Mouse (Mus musculus) hindbrain, postnatal 0 days (tissue): ENCODE data around the gene Gm10061. TPM values are rescaled to one million over a fixed set of nuclear protein-coding genes. Genes with fewer than 3 reads are reported as not detected.
"Not testable (repeated sequence)": the region's sequence is repeated elsewhere in the genome, so short reads cannot be mapped to it uniquely, and the experiment has no call there.

Experiments
- ATAC-seq: fragments of 200-750 bp; cut with Nextera tagmentation; 2 replicates; pipeline ENCODE4 v1.8.0; 2017; ENCODE audit warnings: mild to moderate bottlenecking, moderate TSS enrichment, moderate library complexity
- DNase-seq: peaks from one replicate; pipeline ENCODE4 v3.0.0-alpha.2; 2015; ENCODE audit warnings: low spot score
- H3K27ac ChIP-seq: fragments of 300-500 bp; sonication (generic); 2 replicates; pipeline ENCODE4 v1.5.1; 2014; ENCODE audit warnings: mild to moderate bottlenecking
- H3K27me3 ChIP-seq: fragments of 300-500 bp; sonication (generic); 2 replicates; pipeline ENCODE4 v1.6.1; 2014; ENCODE audit warnings: low read length, mixed read lengths; ENCODE audit not compliant: insufficient read depth
- H3K36me3 ChIP-seq: fragments of 300-500 bp; sonication (generic); 2 replicates; pipeline ENCODE4 v1.6.1; 2014; ENCODE audit warnings: low read length, mixed read lengths; ENCODE audit not compliant: insufficient read depth
- H3K4me1 ChIP-seq: fragments of 300-500 bp; sonication (generic); 2 replicates; pipeline ENCODE4 v1.6.1; 2014; ENCODE audit warnings: antibody characterized with exemption, low read length, mixed read lengths; ENCODE audit not compliant: insufficient read depth
- H3K4me2 ChIP-seq: fragments of 300-500 bp; sonication (generic); 2 replicates; pipeline ENCODE4 v1.6.1; 2014; ENCODE audit warnings: low read depth, mild to moderate bottlenecking, low read length, moderate library complexity, mixed read lengths
- H3K4me3 ChIP-seq: fragments of 300-500 bp; sonication (generic); 2 replicates; pipeline ENCODE4 v1.5.1; 2014; ENCODE audit warnings: low read length
- H3K9ac ChIP-seq: fragments of 300-500 bp; sonication (generic); replicated peaks from 2 replicates; pipeline ENCODE4 v1.6.1; 2014; ENCODE audit warnings: mild to moderate bottlenecking, low read length, moderate library complexity, mixed read lengths
- H3K9me3 ChIP-seq: fragments of 300-500 bp; sonication (generic); 2 replicates; pipeline ENCODE4 v1.6.1; 2016; ENCODE audit warnings: low read length, mixed read lengths
- CTCF ChIP-seq: IDR thresholded peaks from 2 replicates; pipeline ENCODE4 v1.5.1; 2016; ENCODE audit warnings: antibody characterized with exemption, control low read depth, low read depth
- WGBS: fragments of 180-500 bp; shearing (Covaris S2); extraction: QIAGEN DNeasy Blood & Tissue Kit; methylation state at CpG from one replicate; pipeline ENCODE4 v1.1.7; 2014; 5-methylcytosine and 5-hydroxymethylcytosine counted together
- polyA plus RNA-seq: library from polyadenylated mRNA; unstranded; fragments of >200 nt; fragmentation: Nextera tagmentation; extraction: Ambion mirVana; gene quantifications from 2 replicates; pipeline ENCODE4 v1.2.1, GENCODE M21; 2015
- total RNA-seq: library from RNA; depleted of rRNA; stranded (reverse); fragments of >200 nt; gene quantifications from 2 replicates; pipeline ENCODE4 v1.2.3, GENCODE M21; 2014; rRNA removed

Gm10061 gene
- not detected in 2 replicates for total RNA-seq
- not detected in 2 replicates for polyA plus RNA-seq

DNA sequence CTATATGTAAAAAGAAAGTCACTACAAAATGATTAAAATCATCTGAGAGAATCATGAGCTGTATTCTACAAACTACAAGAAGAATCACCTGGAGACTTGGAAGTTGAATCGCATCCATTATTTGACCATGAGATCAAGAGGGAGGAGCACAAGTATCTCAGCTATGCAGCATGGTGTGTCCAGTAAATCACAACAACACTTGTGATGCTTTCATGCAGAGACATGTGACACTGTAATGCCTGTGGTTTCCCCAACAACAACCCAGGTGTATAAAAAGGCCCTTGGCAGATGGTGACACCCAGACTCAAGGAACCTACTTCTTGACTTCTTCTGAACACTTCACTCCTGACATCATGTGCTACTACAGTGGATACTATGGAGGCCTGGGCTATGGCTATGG, at the start of gene Gm10061:
Gene Gm10061 (plus strand): TSS at position 301 of the 400 bp plus-strand sequence.
- Histone ChIP-seq H3K4me2 (no peak within 1 kb of the TSS), H3K9ac (no peak within 1 kb of the TSS), H3K27me3 (no peaks in the 10 kb centered on the region), H3K4me3 (no peak within 1 kb of the TSS), H3K27ac (no peak within 1 kb of the TSS), H3K36me3 (no peaks in the 10 kb centered on the region), H3K9me3 (no peaks in the 10 kb centered on the region), H3K4me1 (no peaks in the 10 kb centered on the region)
- no peak for DNase-seq
- WGBS = 95% methylated on average over 1 of the region's 1 CpGs
- TF ChIP-seq CTCF = no peak
- ATAC-seq = no peak

DNA sequence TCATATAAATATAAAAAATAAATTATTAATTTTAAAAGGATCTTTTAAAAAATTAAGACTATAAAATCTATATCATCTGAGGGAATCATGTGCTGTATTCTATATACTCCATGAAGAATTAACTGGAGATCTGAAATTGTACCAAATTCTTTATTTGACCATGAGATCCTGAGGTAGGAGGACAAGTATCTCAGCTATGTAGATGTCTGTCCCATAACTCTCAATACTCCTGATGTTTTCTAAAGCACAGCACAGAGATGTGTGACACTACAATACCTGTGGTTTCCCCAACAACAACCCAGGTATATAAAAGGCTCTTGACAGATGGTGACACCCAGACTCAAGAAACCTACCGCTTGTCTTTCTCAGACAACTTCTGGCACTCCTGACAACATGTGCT, 10.3 kb upstream of the Gm10061 start, which contains the start of gene Gm6358:
Gene Gm6358 (plus strand): TSS at position 301 of the 400 bp plus-strand sequence.
- H3K4me2 ChIP-seq = no peak within 1 kb of the TSS
- ATAC-seq (no peak), DNase-seq (no peak)
- no peak within 1 kb of the TSS for H3K4me3 ChIP-seq
- no peaks in the 10 kb centered on the region for H3K4me1 ChIP-seq
- no peak within 1 kb of the TSS for H3K27ac ChIP-seq
- H3K9me3 ChIP-seq = no peaks in the 10 kb centered on the region
- H3K36me3 ChIP-seq = no peaks in the 10 kb centered on the region
- no peaks in the 10 kb centered on the region for H3K27me3 ChIP-seq
- H3K9ac ChIP-seq = no peak within 1 kb of the TSS
- 100% methylated on average over 1 of the region's 1 CpGs for WGBS
- TF ChIP-seq CTCF = no peak

DNA sequence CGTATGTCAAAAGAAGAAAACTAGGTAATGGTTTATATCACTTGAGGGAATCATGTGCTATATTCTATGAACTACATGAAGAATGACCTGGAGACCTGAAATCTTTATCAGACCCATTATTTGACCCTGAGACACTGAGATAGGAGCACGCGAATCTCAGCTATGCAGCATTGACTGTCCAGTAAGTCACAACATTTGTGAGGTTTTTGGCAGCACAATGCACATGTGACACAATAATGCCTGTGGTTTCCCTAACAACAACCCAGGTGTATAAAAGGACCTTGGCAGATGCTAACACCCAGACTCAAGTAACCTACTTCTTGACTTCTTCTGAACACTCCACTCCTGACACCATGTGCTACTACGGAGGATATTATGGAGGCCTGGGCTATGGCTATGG, 6.8 kb downstream of the Gm10061 start, which contains the start of gene Gm9789:
Gene Gm9789 (plus strand): TSS at position 301 of the 400 bp plus-strand sequence.
- no peaks in the 10 kb centered on the region for H3K9me3 ChIP-seq
- no peak within 1 kb of the TSS for H3K4me2 ChIP-seq
- TF ChIP-seq CTCF = no peak
- H3K9ac ChIP-seq = no peak within 1 kb of the TSS
- no peaks in the 10 kb centered on the region for H3K36me3 ChIP-seq
- no peaks in the 10 kb centered on the region for H3K27me3 ChIP-seq
- H3K4me3 ChIP-seq = no peak within 1 kb of the TSS
- no peaks in the 10 kb centered on the region for H3K4me1 ChIP-seq
- 93% methylated on average over 4 of the region's 4 CpGs for WGBS
- ATAC-seq = no peak
- no peak within 1 kb of the TSS for H3K27ac ChIP-seq
- DNase-seq = no peak

DNA sequence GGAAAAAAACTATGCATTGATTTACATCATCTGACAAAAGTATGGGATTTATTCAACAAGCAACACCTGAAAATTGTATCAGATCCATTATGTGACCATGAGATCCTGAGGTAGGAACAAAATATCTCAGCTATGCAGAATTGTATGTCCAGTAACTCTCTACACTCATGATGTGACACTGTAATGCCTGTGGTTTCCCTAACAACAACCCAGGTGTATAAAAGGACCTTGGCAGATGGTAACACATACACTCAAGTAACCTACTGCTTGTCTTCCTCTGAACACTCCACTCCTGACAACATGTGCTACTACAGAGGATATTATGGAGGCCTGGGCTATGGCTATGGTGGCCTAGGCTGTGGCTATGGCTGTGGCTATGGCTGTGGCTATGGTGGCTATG, 18.3 kb downstream of the Gm10061 start, which contains the start of gene Gm7735:
Gene Gm7735 (plus strand): TSS at position 301 of the 400 bp plus-strand sequence.
- H3K4me2 ChIP-seq, H3K36me3 ChIP-seq, H3K27me3 ChIP-seq, DNase-seq, ATAC-seq, H3K4me1 ChIP-seq, H3K4me3 ChIP-seq, H3K9ac ChIP-seq, H3K9me3 ChIP-seq, H3K27ac ChIP-seq: not testable (repeated sequence)

DNA sequence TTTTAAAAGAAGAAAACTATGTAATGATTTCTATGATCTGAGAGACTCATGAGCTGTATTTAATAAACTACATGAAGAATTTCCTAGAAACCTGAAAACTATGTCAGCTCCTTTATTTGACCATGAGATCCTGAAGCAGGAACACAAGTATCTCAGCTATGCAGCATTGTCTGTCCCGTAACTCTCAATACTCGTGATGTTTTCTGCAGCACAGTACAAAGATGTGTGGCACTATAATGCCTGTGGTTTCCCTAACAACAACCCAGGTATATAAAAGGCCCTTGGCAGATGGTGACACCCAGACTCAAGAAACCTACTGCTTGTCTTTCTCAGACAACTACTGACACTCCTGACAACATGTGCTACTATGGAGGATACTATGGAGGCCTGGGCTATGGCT, 23.5 kb downstream of the Gm10061 start, which contains the start of gene 1110057P08Rik:
Gene 1110057P08Rik (plus strand): TSS at position 301 of the 400 bp plus-strand sequence.
- Histone ChIP-seq H3K36me3 (no peaks in the 10 kb centered on the region), H3K27me3 (no peaks in the 10 kb centered on the region), H3K27ac (no peak within 1 kb of the TSS), H3K4me1 (no peaks in the 10 kb centered on the region), H3K4me2 (no peak within 1 kb of the TSS), H3K9me3 (no peaks in the 10 kb centered on the region), H3K4me3 (no peak within 1 kb of the TSS), H3K9ac (no peak within 1 kb of the TSS)
- no peak for TF ChIP-seq CTCF
- DNase-seq (no peak), ATAC-seq (no peak)
- WGBS = 77% methylated on average over 2 of the region's 2 CpGs

- 90% methylated on average over 4 of the region's 4 CpGs for WGBS
- no peak for ATAC-seq
Observed at GRCm38 (mm10) chr16:89188621-89189020, 37.7 kb downstream of the Gm10061 start.

More at GRCm38 (mm10) chr16:89188621-89189020, 37.7 kb downstream of the Gm10061 start:
- no peak overlapping the region for H3K4me2 ChIP-seq
- DNase-seq = no peak
- H3K9me3 ChIP-seq = no peaks in the 10 kb centered on the region
- no peaks in the 10 kb centered on the region for H3K27me3 ChIP-seq
- H3K27ac ChIP-seq = no peak overlapping the region
- H3K36me3 ChIP-seq = no peaks in the 10 kb centered on the region
- H3K4me3 ChIP-seq = no peak overlapping the region
- no peaks in the 10 kb centered on the region for H3K4me1 ChIP-seq
- no peak for TF ChIP-seq CTCF
- H3K9ac ChIP-seq = no peak overlapping the region

Other genes with a start within 250 kb of the Gm10061 start
- not detected in 2 replicates for gene Krtap19-9b, start 218.8 kb upstream of the Gm10061 start, total RNA-seq
- not detected in 2 replicates for gene Krtap19-9b, start 218.8 kb upstream of the Gm10061 start, polyA plus RNA-seq
- gene Krtap16-3, start 188.2 kb upstream of the Gm10061 start, total RNA-seq = not detected in 2 replicates
- not detected in 2 replicates for gene Krtap16-3, start 188.2 kb upstream of the Gm10061 start, polyA plus RNA-seq
- gene Krtap22-2, start 140.3 kb upstream of the Gm10061 start, total RNA-seq = not detected in 2 replicates
- not detected in 2 replicates for gene Krtap22-2, start 140.3 kb upstream of the Gm10061 start, polyA plus RNA-seq
- not detected in 2 replicates for gene Gm10229, start 135.8 kb upstream of the Gm10061 start, total RNA-seq
- not detected in 2 replicates for gene Gm10229, start 135.8 kb upstream of the Gm10061 start, polyA plus RNA-seq
- gene Krtap6-1, start 119.4 kb upstream of the Gm10061 start, total RNA-seq = not detected in 2 replicates
- not detected in 2 replicates for gene Krtap6-1, start 119.4 kb upstream of the Gm10061 start, polyA plus RNA-seq
- gene Gm10228, start 109.6 kb upstream of the Gm10061 start, total RNA-seq = not detected in 2 replicates
- gene Gm10228, start 109.6 kb upstream of the Gm10061 start, polyA plus RNA-seq = not detected in 2 replicates
- not detected in 2 replicates for gene Krtap6-5, start 103.2 kb upstream of the Gm10061 start, total RNA-seq
- not detected in 2 replicates for gene Krtap6-5, start 103.2 kb upstream of the Gm10061 start, polyA plus RNA-seq
- gene 1110025L11Rik, start 87.1 kb upstream of the Gm10061 start, total RNA-seq = not detected in 2 replicates
- gene 1110025L11Rik, start 87.1 kb upstream of the Gm10061 start, polyA plus RNA-seq = not detected in 2 replicates
- not detected in 2 replicates for gene Krtap6-3, start 67.1 kb upstream of the Gm10061 start, total RNA-seq
- not detected in 2 replicates for gene Krtap6-3, start 67.1 kb upstream of the Gm10061 start, polyA plus RNA-seq
- not detected in 2 replicates for gene Gm6358, start 10.2 kb upstream of the Gm10061 start, total RNA-seq
- gene Gm6358, start 10.2 kb upstream of the Gm10061 start, polyA plus RNA-seq = not detected in 2 replicates
- not detected in 2 replicates for gene Gm9789, start 6.9 kb downstream of the Gm10061 start, total RNA-seq
- not detected in 2 replicates for gene Gm9789, start 6.9 kb downstream of the Gm10061 start, polyA plus RNA-seq
- not detected in 2 replicates for gene Gm7735, start 18.4 kb downstream of the Gm10061 start, total RNA-seq
- gene Gm7735, start 18.4 kb downstream of the Gm10061 start, polyA plus RNA-seq = not detected in 2 replicates
- gene 1110057P08Rik, start 23.6 kb downstream of the Gm10061 start, total RNA-seq = not detected in 2 replicates
- not detected in 2 replicates for gene 1110057P08Rik, start 23.6 kb downstream of the Gm10061 start, polyA plus RNA-seq
- not detected in 2 replicates for gene Krtap20-2, start 54.8 kb downstream of the Gm10061 start, total RNA-seq
- gene Krtap20-2, start 54.8 kb downstream of the Gm10061 start, polyA plus RNA-seq = not detected in 2 replicates